Mouse (Mus musculus): ENCODE data around the gene Sox5.
A peak's percentile ranks its signal among the peaks of the same experiment; 100 is the strongest.

Gene Sox5

DNA sequence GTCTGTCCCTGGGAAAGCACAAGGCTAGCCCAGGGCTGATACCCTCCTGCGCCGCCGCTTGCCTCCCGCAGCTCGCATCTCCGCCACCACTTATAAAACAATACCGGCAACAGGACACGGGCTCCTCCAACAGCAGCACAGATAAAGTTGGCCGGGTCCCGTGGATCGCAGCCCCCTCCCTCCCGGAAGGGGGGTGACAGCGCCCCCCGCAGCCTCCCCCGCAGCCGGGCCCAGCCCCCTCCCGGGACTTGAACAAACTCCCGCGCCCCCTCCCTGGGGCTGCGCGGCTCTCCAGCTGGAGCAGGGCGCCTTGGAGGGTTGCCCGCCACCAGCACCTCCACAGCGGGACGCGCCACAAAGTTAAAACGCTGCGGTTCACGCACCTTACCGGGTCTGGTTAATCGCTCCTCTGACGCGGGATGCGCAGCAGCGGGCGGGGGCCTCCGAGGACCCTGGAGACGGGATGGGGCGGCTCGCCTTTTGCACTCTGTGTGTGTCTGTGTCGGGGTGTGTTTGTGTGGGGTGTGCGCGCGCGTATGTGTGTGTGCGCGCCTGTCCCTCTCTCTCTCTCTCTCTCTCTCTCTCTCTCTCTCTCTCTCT is at the start of gene Sox5:
TSS of gene Sox5 (minus strand) at position 547 of the 600 bp plus-strand sequence.
- DNase-seq, result peak; percentile 52 to 59

DNA sequence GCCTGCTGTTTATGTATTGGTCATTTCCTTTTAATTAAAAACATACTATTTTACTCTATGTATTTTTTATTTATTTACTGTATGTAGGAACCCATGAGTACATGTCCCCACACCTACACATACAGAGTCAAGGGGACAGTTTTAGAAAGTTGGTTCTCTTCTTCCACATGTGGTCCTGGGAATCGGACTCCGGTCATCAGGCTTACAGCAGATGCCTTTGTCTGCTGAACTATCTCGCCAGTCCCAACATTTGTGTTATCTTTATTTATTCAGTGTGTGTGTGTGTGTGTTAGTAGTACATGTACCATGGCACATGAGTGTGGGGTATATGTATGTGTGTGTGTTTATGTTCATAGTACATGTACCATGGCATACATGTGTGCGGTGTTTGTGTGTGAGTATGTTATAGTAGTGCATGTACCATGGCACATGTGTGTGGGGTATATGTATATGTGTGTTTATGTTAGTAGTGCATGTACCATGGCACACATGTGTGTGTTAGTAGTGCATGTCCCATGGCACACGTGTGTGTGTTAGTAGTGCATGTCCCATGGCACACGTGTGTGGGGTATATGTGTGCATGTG is 43.3 kb upstream of the Sox5 start:
- no peak for DNase-seq

DNA sequence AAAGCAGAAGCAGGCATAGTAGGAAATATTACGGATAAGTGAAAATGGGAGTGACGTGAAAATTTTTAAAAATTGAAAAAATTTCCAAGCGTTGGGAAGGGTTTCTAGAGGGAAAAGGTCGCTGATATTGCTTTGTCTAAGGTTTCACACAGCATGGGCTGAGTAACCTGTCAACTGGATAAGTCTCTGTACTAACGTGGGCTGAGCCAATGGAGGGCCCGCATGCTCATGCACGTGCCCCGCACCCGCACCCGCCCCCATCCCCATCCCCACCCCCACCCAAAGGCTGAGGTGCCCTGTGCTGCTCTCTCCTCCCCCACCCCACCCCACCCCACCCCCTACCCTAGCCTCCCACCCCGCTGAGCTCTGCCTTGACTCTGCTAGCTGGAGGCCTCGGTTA is 42.4 kb upstream of the Sox5 start:
- DNase-seq, result no peak

DNA sequence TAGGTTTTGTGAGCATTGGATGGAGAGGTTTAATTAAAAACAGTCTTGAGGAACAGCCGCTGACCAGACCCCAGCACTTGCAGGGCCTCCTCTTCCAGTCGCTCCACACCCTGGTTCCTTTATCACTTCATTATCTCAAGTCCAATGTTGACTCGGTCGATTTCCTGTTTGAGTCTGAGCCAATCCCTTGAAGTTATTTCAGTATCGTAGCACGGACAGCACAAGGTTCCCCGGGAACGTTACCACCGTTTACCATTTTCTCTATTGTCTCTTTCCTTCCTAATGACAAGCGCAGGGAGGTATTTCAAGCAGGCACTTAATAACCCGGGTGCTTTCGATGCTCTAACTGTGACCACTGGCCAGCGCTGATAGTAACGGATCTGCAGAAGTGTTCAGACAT is 40.8 kb upstream of the Sox5 start:
- DNase-seq, result no peak

DNA sequence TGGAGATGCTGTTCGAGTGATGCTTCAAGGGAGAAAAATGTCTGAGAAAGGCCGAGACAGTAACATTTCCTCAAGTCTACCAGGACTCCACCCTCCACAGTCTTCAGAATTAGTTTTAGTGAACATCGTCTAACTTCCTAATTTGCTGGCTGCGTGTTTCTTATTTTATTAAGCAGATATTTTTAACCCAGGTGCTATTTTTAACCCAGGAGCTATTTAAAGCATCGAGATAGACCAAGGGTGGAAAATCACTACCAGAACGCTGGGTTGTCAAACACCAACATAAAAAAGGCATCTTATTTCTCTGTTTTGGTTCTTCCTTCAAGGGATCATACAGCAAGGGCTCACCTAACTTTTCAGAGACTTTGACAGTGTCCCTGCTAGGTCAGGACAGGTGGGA is 39.2 kb upstream of the Sox5 start:
- DNase-seq, result no peak

DNA sequence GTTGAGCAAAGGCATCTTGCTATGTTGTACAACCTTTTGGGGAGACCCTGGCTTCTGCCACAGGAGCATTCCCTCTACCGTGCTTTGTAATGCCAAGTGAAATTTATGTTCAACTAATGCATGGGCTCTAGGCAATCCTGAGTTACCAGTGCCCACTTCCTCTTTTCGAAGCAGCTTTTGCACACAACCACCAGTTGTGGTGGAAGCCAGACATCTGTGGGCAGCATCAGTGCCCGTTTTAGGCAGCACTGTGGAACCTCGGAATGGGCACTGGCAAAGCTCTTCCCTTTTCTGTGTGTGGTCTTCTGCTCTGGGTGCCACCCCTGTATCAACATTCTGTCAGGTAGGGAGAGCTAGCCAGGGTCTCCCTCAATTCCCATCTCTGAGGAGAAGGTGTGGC is 36.2 kb upstream of the Sox5 start:
- DNase-seq, result peak; percentile 66 to 67

DNA sequence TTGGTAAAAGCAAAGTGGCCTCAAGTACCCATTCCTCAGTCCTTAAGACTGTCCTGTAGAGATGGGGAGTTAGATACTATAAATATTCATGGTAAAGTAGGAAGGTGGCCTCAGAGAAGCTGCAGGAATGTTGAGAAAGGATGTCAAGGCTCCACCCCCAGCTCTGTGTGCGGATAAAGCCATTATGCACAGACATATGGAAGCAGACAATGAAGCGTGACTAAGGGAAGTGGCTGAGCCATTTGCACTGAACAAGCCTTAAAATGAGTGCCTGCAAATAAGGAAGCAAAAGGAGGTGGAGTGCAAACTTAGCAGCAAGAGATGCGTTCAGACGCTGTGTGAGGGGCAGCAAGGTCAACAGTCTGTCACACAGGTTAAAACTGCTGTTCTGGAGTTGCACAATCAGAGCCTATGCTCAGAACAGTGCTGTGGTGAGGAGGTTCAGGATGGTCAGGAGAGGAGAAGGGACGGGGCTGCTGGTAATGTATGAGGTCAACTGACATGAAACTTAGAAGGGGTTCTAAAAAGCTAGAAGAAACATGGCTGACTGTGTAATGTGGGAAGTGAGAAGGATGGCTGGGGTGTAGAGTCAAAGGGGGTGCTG is 35.7 kb upstream of the Sox5 start:
- DNase-seq, result peak in 1 of 2 experiments; percentile 29

DNA sequence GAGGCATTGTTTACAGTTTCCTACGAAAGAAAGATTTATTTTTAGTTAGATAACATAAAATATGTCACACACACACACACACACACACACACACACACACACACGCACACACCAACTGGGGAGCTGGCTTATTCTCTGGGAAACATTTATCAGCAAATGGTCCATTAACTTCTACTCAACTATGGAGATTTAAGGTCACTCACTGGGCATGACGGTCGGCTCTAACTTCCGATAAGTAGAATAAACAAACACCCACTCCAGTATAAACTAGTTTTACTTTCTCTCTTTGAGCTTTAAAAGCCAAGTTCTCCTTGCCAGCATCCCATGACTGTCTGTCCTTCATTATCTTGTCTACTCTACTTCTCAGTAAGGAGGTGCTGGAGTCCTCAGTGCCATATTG is 33.8 kb upstream of the Sox5 start:
- no peak for DNase-seq

DNA sequence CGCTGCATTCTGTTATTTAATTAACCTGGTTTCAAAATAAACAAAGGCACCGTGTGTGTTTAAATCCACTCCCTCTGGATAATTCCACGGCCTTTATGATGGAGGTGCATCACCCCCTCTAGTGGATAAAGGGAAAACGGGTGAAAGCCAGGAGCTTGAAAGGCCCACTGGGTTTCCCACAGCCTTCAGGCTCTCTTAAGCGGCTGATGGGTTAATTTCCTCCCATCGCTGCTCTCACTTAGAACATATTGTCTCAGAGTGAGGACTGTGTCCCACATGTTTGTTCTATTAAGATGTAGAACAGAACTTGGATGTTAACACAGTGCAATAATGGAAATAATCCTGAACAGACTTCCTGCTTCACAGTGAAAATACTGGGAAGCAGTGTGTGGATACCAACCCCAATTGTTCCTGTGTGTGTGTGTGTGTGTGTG is 33.2 kb upstream of the Sox5 start:
- no peak for DNase-seq

DNA sequence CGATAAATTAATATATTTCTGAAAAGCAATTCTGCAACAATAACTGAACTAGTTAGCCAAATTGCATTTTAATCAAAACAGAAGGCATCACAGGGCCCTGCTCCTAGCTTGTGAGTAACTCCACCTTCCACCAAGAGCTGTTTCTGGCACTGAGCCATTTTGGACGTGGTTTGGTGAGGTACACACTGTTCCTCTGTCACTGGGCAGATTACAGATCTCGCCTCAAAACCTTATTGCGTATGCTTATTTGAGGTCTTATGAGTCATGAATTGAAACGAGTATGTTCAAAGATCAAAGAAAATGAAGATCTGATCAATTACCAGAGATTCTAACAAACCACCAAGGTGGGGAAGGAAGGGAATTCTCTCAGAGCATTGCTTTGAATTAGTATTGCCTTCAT is 22.5 kb upstream of the Sox5 start:
- no peak for DNase-seq

DNA sequence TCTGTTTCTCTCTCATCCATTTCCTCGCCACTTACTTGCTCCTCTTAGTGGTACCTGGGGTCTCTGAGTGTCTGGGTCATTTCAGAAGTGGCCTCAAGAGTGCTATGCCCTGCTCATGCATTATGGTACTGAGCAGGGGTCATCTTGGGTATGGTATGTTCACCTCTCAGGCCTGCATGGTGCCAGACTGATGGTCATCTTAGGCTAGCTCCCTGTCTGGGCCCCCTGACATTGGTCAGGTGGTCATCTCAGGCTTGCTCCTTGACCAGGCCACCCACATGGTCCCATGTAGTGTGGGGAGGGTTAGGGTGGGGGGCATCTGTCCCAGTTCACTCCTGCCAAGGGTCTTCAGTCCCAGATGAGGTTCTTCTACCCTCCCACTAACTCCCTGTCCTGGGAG is 21.3 kb upstream of the Sox5 start:
- DNase-seq, result no peak

DNA sequence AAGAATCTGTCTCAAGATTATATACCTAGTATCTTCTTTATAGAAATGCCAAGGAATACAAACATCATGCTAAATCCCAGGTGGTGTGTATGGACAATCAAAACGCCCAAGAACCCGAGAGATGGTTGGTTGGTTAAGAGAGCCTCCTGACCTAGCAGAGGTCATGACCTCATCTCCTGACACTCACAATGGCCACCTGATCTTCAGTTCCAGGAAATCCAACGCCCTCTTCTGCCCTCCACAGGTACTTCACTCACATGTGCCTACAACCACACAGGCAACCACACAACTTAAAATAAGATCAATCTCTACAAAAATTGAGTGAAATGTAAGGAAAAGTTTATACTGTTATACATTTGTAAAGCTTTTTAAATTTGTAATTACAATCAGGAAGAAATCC is 12.6 kb upstream of the Sox5 start:
- DNase-seq, result no peak

DNA sequence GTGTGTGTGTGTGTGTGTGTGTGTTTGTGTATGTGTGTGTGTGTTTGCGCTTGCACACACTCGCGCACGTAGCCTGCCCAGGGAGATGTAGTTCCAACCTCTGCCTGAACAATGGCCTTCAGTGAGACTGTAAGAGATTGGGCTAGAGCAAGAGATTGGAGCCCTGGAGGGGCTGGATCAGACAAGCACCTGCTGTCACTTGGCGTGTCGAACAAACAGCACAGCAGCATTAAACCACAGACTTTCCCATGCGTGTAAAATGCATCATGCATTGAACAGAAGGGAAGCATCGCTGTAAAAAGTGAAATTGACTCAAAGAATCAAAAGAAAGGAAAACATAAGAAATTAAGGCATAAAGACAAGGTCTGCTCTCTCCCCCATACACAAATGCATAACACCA is 11.1 kb upstream of the Sox5 start:
- no peak for DNase-seq

DNA sequence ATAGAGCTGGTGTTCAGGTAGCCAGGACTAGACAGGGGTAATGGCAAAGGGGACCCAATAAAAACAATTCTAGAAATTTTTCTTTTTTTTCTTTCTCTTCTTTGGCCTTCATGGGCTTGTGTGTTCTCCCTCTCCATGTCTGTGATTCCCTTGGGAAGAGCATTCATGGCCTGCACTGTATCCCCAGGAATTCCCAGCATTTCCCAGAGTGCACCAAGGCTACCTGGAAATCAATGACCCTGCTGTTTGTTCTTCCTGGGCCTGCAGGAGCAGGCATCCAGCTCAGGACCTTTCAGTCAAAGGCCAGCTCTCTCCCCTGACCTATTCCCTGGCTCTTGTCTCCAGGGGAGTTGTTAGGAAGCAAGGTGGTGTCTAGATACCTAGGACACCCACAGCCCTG is 1.5 kb upstream of the Sox5 start:
- DNase-seq, result no peak

DNA sequence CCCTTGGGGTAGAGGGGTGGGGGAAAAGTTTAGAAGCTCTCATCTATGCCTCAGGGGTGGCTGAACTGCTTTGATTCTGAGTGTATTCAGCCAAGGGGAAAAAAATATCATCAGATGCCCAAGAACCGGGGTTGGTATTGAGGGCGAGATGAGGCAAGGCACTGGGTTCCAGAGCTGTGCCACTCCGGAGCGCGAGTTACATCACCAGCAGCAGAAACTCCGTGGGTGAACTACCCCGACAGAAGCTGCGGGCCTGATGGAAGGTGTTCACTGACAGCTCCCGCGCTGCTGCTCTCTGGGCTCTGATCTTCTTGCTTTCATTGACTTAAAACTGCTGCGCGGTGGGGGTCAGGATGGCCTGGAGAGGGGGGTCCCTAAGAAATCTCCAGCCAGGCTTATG is 1.1 kb upstream of the Sox5 start:
- DNase-seq, result peak in 1 of 2 experiments; percentile 14

DNA sequence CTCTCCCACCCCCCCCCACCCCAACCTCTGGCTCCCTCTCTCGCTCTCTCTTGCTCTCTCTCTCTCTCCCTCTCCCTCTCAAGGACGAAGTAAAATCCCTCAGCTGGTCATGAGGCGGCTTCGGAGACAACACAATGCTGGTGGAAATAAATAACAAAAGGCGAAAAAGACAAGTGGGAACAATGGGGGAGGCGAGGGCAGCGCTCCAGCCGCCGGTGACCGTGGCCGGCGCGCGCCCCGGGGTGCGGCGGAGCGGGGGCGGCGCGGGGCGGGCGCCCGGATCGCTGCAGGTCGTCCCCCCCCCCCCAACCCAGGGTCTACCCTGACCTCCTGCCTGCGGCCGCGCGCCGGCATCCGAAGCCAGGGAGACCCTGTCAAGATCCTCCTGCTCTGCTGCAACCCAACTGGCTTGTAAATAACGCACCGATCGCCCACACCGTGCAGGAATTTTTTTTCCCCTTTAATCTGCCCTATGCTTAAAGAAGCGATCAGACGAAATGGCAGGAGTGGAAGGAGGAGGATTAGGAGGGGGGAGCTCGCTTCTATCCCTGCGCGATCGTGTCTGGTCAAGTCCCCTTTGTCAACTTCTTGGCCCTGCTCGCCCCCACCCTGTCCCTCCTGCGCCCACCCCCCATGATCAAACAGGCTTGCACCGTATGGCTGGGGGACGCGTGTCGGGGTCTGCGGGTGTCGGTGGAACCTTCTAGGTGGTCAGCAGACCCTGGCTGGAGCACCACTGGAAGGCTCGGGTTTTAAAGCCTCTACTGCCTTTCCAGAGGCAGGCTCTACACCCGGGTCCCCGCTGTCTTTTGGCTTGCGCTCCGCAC is 467 bp upstream of the Sox5 start:
- DNase-seq, result peak; percentile 10 to 20

DNA sequence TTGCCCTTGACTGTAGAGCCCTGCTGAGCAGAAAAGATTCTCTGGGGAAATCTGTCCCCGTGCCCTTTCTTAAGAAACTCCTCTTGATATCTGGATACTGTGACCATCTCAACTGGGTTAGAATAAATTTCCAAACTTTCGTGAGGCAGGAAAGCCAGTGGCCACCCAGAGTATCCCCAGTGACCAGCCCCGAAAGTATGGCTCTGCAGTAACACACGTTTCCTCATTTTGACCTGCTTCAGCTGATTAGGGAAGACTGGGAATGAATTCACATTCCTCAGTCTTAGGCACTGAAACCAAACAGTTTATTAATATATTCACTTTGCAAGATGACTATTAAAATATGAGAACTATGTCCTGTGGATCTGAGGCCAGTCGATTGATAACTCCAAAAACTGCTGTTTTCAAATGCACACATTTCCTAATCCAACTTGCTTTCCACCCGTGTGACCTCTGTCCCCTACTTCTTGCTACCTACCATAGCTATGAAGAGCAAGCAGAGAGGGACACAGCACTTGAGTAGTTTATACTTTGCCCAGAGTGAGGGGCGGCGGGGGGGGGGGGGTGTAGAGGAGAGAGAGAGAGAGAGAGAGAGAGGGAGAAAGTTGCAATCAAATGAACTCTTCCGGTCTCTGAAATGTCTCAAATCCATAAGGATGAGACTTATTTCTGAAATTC is 1.0 kb downstream of the Sox5 start:
- no peak for DNase-seq

DNA sequence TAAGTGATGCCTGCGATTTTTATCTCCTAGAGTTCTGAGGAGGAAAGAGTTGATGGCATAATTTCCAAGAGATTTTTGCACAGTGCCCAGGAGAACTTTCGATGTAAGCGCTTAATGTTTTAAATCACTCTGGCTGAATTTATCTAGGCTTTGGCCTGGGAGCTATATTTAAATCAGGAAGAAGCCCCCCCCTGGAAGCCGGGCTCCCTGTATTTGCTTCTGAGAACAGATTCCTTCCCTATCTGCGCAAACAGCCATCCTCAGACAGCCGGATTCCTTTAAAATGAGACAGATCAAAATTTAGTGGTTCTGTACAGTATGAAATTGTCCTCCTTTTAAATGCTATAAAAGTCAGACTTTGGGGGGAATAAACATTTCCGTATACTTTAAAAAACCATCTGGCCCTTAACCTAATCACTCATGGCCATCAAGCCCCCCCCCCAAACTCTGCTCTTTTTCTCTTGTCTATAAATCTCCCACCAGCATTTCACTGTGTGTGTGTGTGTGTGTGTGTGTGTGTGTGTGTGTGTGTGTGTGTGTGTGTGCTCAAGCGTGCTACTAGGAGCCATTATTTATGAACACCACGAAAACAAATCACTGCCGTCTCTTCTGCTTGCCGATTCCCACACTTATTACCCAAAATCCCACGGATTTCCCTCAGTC is 1.7 kb downstream of the Sox5 start:
- no peak for DNase-seq

DNA sequence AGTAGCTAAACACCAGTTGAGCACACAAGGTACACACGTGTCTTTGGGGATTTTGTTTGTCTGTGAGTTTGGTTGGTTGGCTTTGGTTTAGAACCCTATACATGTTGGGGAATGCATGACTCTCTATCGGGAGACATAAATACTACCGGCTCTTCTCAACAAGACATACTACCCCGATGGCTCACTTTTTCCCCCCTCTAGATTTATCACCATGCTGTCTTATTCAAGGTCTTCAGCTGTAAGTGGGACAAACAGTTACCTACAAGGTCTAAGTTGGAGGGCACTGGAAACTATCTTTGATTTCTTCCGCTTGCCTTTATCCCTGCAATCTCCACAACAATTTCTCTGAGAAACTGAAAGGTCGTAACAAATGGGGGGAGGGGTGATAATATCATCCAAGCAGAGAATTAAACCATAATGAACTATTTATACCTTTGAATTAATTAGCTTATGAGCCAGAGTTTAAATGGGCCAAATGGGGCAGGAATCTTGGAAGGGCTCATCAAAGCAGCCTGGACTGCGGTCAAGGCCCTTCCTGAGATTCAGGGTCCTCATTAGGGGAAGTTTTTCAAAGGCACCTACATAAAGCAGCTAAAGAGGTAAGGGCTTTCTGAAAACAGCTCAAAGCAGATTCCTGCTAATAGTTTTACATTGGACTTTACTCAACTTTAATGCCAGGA is 4.3 kb downstream of the Sox5 start:
- DNase-seq, result no peak

DNA sequence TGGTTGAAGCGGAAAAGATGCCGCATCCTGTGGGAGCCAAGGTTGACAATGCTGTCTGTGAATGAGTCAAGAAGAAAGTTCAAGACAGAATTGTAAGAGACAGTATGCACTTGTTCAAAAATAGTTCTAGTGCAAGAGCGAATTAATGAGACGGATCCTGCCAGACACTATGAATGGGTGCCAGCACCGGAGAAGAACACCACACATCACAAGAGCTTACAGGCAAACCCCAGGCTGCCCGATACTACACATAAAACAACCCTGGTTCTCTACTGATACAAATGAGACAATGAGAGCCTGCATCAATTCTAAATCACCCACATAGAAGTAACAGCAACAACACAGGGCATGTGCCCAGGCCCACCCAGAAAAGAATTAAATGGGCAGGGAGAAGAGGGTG is 8.0 kb downstream of the Sox5 start:
- DNase-seq, result no peak

DNA sequence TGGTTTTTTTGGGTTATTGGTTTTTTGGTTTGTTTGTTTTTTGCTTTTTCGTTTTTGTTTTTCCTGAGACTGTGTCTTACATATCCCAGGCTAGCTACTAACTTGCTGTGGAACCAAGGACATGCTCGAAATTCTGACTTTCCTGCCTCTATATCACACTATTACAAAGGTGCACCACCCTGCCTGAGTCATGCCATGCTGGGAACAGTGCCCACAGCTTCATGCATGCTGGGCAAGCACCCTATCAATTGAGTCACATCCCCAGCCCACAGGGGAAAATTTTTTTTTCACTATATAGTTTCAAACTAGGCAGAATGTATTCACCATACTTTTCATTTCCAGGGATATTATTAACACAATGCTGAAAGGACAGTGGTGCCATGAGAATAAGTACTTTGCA is 8.8 kb downstream of the Sox5 start:
- DNase-seq, result no peak

All from B cell, adult 2 months (primary cell).